Mouse (Mus musculus) hindbrain, embryonic 12.5 days (tissue): ENCODE data around the gene Elk4. TPM values are rescaled to one million over a fixed set of nuclear protein-coding genes. Genes with fewer than 3 reads are reported as not detected.

Source experiments
- ATAC-seq: fragments of 200-750 bp; cut with Nextera tagmentation; 2 replicates; pipeline ENCODE4 v1.8.0; 2017; ENCODE audit warnings: moderate TSS enrichment; ENCODE audit not compliant: low FRiP score
- H3K27ac ChIP-seq: fragments of 300-500 bp; sonication (generic); 2 replicates; pipeline ENCODE4 v1.5.1; 2016; ENCODE audit warnings: mild to moderate bottlenecking
- H3K27me3 ChIP-seq: fragments of 300-500 bp; sonication (generic); 2 replicates; pipeline ENCODE4 v1.6.1; 2016; ENCODE audit warnings: mild to moderate bottlenecking
- H3K36me3 ChIP-seq: fragments of 300-500 bp; sonication (generic); 2 replicates; pipeline ENCODE4 v1.6.1; 2016; ENCODE audit warnings: mild to moderate bottlenecking
- H3K4me1 ChIP-seq: fragments of 300-500 bp; sonication (generic); 2 replicates; pipeline ENCODE4 v1.6.1; 2016
- H3K4me2 ChIP-seq: fragments of 300-500 bp; sonication (generic); replicated peaks from 2 replicates; pipeline ENCODE4 v1.6.1; 2016; ENCODE audit warnings: mild to moderate bottlenecking
- H3K4me3 ChIP-seq: fragments of 300-500 bp; sonication (generic); 2 replicates; pipeline ENCODE4 v1.5.1; 2016; ENCODE audit warnings: mild to moderate bottlenecking
- H3K9ac ChIP-seq: fragments of 300-500 bp; sonication (generic); 2 replicates; pipeline ENCODE4 v1.6.1; 2016; ENCODE audit warnings: mild to moderate bottlenecking, moderate library complexity
- H3K9me3 ChIP-seq: fragments of 300-500 bp; sonication (generic); replicated peaks from 2 replicates; pipeline ENCODE4 v1.6.1; 2016; ENCODE audit warnings: mild to moderate bottlenecking
- WGBS: fragments of 180-500 bp; shearing (Covaris S2); methylation state at CpG from one replicate; pipeline ENCODE4 v1.1.7; 2016; 5-methylcytosine and 5-hydroxymethylcytosine counted together
- polyA plus RNA-seq: library from polyadenylated mRNA; unstranded; fragments of >200 nt; fragmentation: Nextera tagmentation; extraction: Ambion mirVana; gene quantifications from 2 replicates; pipeline ENCODE4 v1.2.1, GENCODE M21; 2016

Elk4 gene
- polyA plus RNA-seq, 1 experiment from 2014 or later: 21.7 TPM

DNA sequence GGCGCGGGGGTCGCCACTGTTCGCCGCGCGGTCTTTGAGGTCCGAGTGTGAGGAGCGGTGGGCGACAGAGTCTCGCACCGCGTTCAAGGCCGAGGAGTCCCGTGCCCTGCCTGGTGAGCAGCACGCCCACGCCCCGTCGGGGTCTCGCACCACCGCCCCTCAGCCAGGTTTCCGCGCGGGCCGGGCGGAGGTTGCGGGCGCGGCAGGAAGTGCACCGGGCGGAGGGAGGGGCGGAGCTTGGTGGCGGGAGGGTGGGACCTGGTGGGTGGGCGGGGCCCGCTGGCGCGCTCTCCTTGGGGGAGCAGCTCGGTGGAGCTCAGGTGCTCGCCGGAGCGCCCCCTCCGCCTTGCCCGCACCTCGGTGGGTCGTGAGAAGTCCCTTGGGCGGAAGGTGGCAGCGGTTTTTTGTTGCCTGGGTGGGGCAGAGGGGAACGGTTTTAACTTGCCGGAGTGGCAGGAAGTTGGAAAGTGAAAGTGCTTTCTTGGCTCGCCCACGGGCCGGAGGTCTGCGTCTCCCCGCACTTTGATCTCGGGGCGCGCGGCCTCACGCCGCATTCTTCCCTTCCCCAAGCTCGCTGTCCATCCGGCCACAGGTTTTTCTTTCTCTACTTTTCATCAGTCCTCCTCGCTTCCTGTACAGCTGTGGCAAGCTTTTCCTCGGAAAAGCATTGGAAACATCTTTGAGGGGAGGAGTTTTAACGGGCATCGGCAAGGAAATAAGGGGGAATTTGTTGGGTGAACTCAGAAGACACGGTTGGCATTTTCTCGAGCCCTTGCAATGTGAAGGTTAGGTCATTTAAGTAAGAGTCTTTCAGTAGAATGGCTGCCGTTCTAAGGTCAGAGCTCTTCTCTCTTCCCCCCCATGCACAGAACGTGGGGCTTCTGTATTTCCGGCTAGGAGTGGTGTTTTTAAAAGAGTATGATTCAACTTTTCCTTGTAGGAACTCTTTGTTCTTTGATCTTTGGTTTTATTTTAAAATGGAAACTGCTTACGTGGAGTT is 721 bp downstream of the Elk4 start:
- WGBS: 1% methylated on average over 66 of the region's 72 CpGs
- ATAC-seq: peak; percentile 92
- peak overlapping the region; percentile 98 for H3K27ac ChIP-seq

GRCm38 (mm10) chr1:132008881-132009644 is 1.7 kb downstream of the Elk4 start:
- H3K4me2 ChIP-seq: peak overlapping the region; percentile 80
- H3K27me3 ChIP-seq: no peaks in the 10 kb centered on the region
- H3K27ac ChIP-seq: no peak overlapping the region
- peaks cover 18% of the 10 kb centered on the region for H3K4me1 ChIP-seq
- ATAC-seq: no peak
- WGBS: 65% methylated on average over 8 of the region's 8 CpGs
- no peaks in the 10 kb centered on the region for H3K9me3 ChIP-seq
- no peaks in the 10 kb centered on the region for H3K36me3 ChIP-seq
- peak overlapping the region; percentile 87 for H3K4me3 ChIP-seq
- peak overlapping the region; percentile 93 for H3K9ac ChIP-seq

More for the DNA sequence above, 721 bp downstream of the Elk4 start:
- H3K27me3 ChIP-seq: no peaks in the 10 kb centered on the region
- peak overlapping the region; percentile 93 for H3K9ac ChIP-seq
- peak overlapping the region; percentile 87 for H3K4me3 ChIP-seq
- no peaks in the 10 kb centered on the region for H3K36me3 ChIP-seq
- peak overlapping the region; percentile 80 for H3K4me2 ChIP-seq
- no peaks in the 10 kb centered on the region for H3K9me3 ChIP-seq
- H3K4me1 ChIP-seq: peaks cover 18% of the 10 kb centered on the region

GRCm38 (mm10) chr1:132010632-132011501 is 3.5 kb downstream of the Elk4 start:
- H3K27ac ChIP-seq: no peak overlapping the region
- H3K9me3 ChIP-seq: no peaks in the 10 kb centered on the region
- peaks cover 18% of the 10 kb centered on the region for H3K4me1 ChIP-seq
- ATAC-seq: no peak
- H3K27me3 ChIP-seq: no peaks in the 10 kb centered on the region
- no peak overlapping the region for H3K4me2 ChIP-seq
- peaks cover 9% of the 10 kb centered on the region; the same call in 1 of the 2 replicates for H3K36me3 ChIP-seq
- 88% methylated on average over 17 of the region's 17 CpGs for WGBS
- H3K4me3 ChIP-seq: no peak overlapping the region
- no peak overlapping the region for H3K9ac ChIP-seq

- H3K9me3 ChIP-seq: no peaks in the 10 kb centered on the region
- H3K4me3 ChIP-seq: no peak overlapping the region
- H3K4me1 ChIP-seq: peaks cover 15% of the 10 kb centered on the region
- no peak overlapping the region for H3K4me2 ChIP-seq
- 89% methylated on average over 2 of the region's 2 CpGs for WGBS
- no peak for ATAC-seq
- H3K27me3 ChIP-seq: no peaks in the 10 kb centered on the region
- H3K36me3 ChIP-seq: peaks cover 13% of the 10 kb centered on the region; the same call in 1 of the 2 replicates
- H3K27ac ChIP-seq: no peak overlapping the region
- no peak overlapping the region for H3K9ac ChIP-seq
Measured at GRCm38 (mm10) chr1:132011785-132012184, 4.4 kb downstream of the Elk4 start.

- Histone ChIP-seq H3K36me3 (peaks cover 23% of the 10 kb centered on the region; the same call in 1 of the 2 replicates), H3K9ac (no peak overlapping the region), H3K27me3 (no peaks in the 10 kb centered on the region), H3K9me3 (no peaks in the 10 kb centered on the region), H3K27ac (no peak overlapping the region), H3K4me2 (no peak overlapping the region), H3K4me3 (no peak overlapping the region), H3K4me1 (peaks cover 14% of the 10 kb centered on the region)
- 84% methylated on average over 8 of the region's 8 CpGs for WGBS
- ATAC-seq: no peak
Measured at GRCm38 (mm10) chr1:132012861-132013260, 5.5 kb downstream of the Elk4 start.

DNA sequence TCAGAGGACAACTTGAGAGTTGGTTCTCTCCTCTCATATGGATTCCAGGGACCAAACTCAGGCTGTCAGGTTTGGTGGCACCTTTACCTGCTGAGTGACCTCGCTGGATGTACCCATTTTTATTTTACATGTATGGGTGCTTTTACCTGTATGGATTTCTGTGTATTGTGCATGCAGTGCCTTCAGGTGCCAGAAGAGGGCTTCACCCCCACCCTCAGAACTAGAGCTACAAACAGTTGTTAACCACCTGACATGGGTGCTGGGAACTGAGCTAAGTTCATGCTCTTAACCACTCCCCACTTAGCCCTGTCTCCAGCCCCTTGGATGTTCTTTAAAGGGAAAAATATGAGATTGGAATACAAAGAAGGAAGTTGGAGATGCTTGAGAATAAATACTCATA is 7.4 kb downstream of the Elk4 start:
- H3K4me3 ChIP-seq: no peak overlapping the region
- 96% methylated on average over 1 of the region's 1 CpGs for WGBS
- H3K9me3 ChIP-seq: no peaks in the 10 kb centered on the region
- H3K9ac ChIP-seq: no peak overlapping the region
- no peaks in the 10 kb centered on the region for H3K27me3 ChIP-seq
- H3K27ac ChIP-seq: no peak overlapping the region
- H3K4me2 ChIP-seq: no peak overlapping the region
- H3K36me3 ChIP-seq: peaks cover 41% of the 10 kb centered on the region
- ATAC-seq: no peak
- H3K4me1 ChIP-seq: peaks cover under 1% of the 10 kb centered on the region; the same call in 1 of the 2 replicates

DNA sequence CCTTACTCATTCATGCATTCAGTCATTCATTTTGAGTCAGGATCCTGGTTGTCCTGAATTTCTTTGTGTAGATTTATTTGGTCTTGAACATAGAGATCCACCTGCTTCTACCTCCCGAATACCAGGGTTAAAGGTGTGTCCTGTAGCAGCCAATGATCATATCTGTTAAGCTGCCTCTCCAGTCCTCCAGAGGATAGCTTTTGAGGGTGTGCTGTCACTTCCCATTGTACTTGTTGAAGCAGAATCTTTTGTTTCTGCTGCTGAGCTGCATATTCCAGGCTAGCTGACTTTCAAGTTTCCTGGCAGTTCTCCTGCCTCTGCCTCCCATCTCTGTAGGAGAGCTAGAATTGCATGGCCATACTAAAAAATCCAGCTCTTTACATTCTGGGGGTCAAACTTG is 9.3 kb downstream of the Elk4 start:
- H3K4me1 ChIP-seq: no peaks in the 10 kb centered on the region
- H3K36me3 ChIP-seq: peaks cover 56% of the 10 kb centered on the region
- no peak overlapping the region for H3K27ac ChIP-seq
- H3K4me3 ChIP-seq: no peak overlapping the region
- no peak overlapping the region for H3K9ac ChIP-seq
- H3K9me3 ChIP-seq: no peaks in the 10 kb centered on the region
- no peaks in the 10 kb centered on the region for H3K27me3 ChIP-seq
- 96% methylated on average over 1 of the region's 1 CpGs for WGBS
- H3K4me2 ChIP-seq: no peak overlapping the region
- ATAC-seq: no peak

GRCm38 (mm10) chr1:132019876-132020275 is 12.5 kb downstream of the Elk4 start:
- Histone ChIP-seq H3K4me2 (no peak overlapping the region), H3K4me1 (no peaks in the 10 kb centered on the region), H3K4me3 (no peak overlapping the region), H3K9ac (no peak overlapping the region), H3K27ac (no peak overlapping the region), H3K36me3 (peaks cover 73% of the 10 kb centered on the region), H3K9me3 (no peaks in the 10 kb centered on the region), H3K27me3 (no peaks in the 10 kb centered on the region)
- 93% methylated on average over 7 of the region's 7 CpGs for WGBS
- ATAC-seq: no peak

- no peaks in the 10 kb centered on the region for H3K4me1 ChIP-seq
- no peaks in the 10 kb centered on the region for H3K27me3 ChIP-seq
- ATAC-seq: no peak
- H3K27ac ChIP-seq: no peak overlapping the region
- no peak overlapping the region for H3K9ac ChIP-seq
- peaks cover 71% of the 10 kb centered on the region for H3K36me3 ChIP-seq
- H3K4me2 ChIP-seq: no peak overlapping the region
- no peak overlapping the region for H3K4me3 ChIP-seq
- H3K9me3 ChIP-seq: no peaks in the 10 kb centered on the region
- WGBS: 91% methylated on average over 3 of the region's 3 CpGs
Measured at GRCm38 (mm10) chr1:132022107-132022506, 14.7 kb downstream of the Elk4 start.

- Histone ChIP-seq H3K4me3 (no peak overlapping the region), H3K27me3 (no peaks in the 10 kb centered on the region), H3K4me1 (no peaks in the 10 kb centered on the region), H3K9me3 (no peaks in the 10 kb centered on the region), H3K36me3 (peaks cover 58% of the 10 kb centered on the region), H3K27ac (no peak overlapping the region), H3K9ac (no peak overlapping the region), H3K4me2 (no peak overlapping the region)
- WGBS: 94% methylated on average over 11 of the region's 11 CpGs
- ATAC-seq: no peak
Measured at GRCm38 (mm10) chr1:132026925-132027646, 19.7 kb downstream of the Elk4 start.

GRCm38 (mm10) chr1:132027978-132028377 is 20.6 kb downstream of the Elk4 start:
- Histone ChIP-seq H3K27ac (no peak overlapping the region), H3K4me3 (no peak overlapping the region), H3K9ac (no peak overlapping the region), H3K9me3 (no peaks in the 10 kb centered on the region), H3K4me2 (no peak overlapping the region), H3K4me1 (no peaks in the 10 kb centered on the region), H3K36me3 (peaks cover 60% of the 10 kb centered on the region), H3K27me3 (no peaks in the 10 kb centered on the region)
- WGBS: 93% methylated on average over 5 of the region's 5 CpGs
- ATAC-seq: no peak
